Mouse (Mus musculus): ENCODE results near the gene Clasrp.

The Clasrp gene

GRCm38 (mm10) chr7:19531077-19531476 lies 73.2 kb downstream of the Clasrp start:
- no peak for DNase-seq (ENCODE audit: low read depth)

All from naive thymus-derived CD4-positive, alpha-beta T cell, adult 2 months (primary cell).